Mouse (Mus musculus) kidney, postnatal 14 days (tissue): ENCODE data around the gene Epha4.

Source experiments
- DNase-seq: peaks from one replicate; pipeline ENCODE4 v3.0.0; 2022; ENCODE audit warnings: mixed read lengths

The Epha4 gene

GRCm38 (mm10) chr1:77473446-77474376, 41.2 kb downstream of the Epha4 start:
- no peak for DNase-seq

DNA sequence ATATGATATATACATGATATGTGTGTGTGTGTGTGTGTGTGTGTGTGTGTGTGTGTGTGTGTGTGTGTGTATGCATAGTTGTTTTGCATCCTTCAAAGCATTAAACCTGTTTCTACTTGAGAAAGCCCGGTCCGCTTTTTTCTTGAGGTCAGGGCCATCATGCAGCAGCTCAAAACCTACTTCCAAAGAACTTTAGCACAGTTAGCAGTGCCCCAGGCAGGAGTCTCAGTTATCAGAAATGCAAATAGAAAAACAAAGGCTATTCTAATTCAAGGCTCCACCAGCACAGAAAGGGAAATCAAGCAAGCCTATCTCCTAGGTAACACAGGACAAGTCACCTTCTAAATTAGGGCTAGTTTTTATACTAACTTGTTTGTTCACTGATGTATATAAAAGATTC, 42.3 kb downstream of the Epha4 start:
- DNase-seq = no peak

DNA sequence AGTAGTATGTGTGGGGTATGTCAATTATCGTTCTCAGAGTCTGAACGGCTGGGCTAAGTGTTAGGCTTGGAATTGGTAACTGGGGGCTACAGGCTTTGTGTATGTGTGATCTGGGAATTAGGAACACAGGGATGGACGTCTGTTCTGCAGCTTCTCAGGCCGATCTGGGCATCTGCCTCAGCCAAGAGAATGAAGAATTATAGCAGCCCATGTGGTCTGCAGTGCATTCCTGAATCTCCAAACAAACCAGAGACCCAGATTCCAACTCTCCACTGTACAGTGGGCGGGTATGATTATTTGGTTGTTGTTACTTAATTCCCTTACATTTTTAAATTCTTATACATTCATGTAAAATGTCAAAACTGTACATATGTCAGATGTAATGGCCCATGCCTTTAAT, 43.4 kb downstream of the Epha4 start:
- DNase-seq = no peak

- DNase-seq = no peak
Measured at GRCm38 (mm10) chr1:77471037-77471436, 43.9 kb downstream of the Epha4 start.

DNA sequence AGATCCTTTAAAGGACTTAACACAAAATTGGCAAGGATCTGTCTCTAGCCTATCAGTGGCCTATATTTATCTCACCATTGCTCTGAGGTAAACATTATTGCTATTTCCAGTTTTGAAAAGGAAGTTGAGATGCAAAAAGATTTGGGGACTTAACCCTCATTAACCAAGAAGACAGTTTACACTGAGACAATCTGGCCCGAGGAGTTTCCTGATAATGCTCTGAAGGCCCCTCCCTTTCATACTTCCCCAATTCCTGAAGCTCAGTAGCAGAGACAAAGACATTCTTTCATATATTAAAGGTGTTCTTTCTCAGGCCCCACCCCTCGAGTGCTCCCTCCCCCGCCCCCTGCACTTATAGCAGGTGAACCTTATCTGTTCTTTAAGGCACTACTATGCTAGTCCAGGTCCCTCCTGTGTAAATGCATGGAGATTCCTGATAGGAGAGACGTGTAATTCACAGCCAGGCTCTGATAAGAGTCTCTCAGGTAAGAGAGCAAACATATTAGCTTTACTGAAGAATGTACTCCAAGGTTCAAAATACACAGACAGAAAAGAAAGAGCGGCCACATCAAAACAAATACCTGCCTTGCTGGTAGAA, 46.1 kb downstream of the Epha4 start:
- DNase-seq = no peak

GRCm38 (mm10) chr1:77465524-77465923, 49.4 kb downstream of the Epha4 start:
- DNase-seq = no peak

DNA sequence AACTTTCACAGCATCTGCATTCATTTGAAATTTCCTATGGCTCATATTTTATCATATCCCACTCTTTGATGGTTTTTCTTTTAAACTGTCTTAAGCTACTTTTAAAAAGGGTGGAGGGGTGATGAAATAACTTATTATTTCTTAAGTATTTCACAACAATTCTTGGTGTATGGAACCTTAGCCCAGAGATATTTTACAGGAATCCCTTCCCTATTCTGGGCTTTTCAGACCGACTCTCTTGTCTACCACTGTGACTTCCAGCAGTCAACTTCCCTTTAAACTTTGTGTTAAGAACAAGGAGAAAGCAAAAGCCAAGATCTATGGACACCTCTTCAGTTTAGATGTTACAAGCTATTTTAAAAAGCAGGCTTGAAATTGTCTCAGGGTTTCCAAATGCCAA, 50.8 kb downstream of the Epha4 start:
- no peak for DNase-seq

DNA sequence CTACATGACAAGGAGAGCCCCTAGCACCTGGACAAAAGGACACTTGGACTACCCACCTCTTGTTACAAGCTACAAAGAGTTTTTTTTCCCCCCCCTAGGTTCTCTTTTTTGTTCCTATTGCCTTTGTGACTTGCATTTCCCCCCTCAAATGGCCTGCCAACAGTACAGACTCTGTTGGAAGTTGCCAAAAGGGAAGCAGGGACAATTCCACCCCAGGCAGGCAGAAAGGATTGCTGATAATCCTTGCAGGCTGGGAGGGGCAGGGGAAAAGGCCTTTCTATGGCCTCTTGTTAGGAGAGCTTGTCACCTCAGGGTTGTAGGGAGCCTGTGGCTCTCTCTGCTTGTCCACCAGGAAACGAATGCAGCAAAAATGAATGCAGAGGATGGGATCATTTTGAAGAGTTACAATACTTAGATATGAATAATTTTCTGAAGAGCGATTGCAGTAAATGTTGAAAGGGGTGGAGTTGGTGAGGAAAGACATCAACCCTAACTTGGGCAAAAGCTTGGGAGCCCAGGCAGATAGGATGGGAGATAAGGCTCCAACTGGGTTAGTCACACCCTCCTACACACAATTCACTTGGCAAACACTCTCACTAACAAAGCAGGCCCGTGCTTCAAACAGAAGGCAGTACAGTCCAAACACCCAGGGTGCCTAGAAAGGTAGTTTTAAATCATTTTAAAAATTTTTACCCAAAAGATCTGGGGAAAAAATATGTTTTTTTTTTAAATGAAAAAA, 52.8 kb downstream of the Epha4 start:
- no peak for DNase-seq

GRCm38 (mm10) chr1:77460831-77461629, 53.9 kb downstream of the Epha4 start:
- DNase-seq = no peak

GRCm38 (mm10) chr1:77458751-77459385, 56.0 kb downstream of the Epha4 start:
- DNase-seq = no peak

GRCm38 (mm10) chr1:77457446-77457800, 57.5 kb downstream of the Epha4 start:
- peak; percentile 33 for DNase-seq

DNA sequence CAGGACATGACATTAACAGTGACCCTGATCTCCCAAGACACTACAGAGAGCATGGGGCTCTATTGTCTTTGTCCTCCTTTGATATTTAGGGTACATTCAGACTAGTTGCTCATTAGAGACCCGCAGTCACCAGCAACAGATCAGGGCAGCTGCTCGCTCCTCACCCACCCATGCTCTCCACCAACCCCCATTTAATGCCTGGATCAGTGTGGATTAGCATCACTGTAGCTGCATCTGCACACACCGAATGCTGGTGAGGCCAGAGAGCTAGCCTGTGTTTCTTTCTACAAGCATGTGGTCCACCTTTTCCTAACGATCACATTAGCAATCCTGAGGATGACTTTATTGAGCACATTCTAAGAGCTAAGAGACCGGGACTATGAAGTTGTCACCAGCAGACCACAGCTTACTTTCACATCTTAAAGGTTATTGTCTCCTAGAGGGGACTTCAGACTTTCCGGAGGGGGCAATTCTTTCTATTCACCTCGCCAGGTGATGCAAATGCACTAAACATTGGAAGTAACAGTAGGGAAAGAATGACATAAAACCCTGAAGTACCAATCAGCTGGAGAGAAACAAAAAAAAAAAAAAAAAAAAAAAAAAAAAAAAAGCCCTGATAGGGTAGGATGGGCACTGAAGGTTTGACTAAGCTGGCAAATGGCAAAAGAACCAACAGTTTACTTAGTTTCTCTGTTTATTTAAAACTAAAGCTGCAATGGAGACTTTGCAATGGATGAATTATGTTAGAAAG, 58.0 kb downstream of the Epha4 start:
- no peak for DNase-seq

DNA sequence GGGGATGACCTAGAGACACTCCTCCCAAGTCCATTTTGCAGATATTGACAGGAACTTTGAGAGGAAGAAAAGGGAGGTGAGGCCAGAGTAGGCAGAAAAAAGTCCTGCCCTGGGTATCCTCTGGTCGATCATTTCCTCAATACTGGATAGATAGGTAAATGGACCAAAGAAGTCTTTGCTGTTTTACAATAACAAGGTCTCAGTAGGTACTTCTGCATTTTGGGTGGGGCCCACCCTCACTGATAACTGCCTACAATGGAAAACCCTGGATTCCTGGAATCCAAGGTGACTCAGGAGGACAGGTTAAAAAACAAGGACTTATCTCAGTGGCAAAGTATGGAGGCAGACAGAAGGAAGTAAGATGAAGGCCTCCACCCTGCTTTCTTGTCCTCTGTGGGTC, 61.1 kb downstream of the Epha4 start:
- DNase-seq = no peak

GRCm38 (mm10) chr1:77452721-77453120, 62.2 kb downstream of the Epha4 start:
- no peak for DNase-seq

GRCm38 (mm10) chr1:77451541-77451940, 63.3 kb downstream of the Epha4 start:
- DNase-seq = no peak

GRCm38 (mm10) chr1:77450201-77450600, 64.7 kb downstream of the Epha4 start:
- no peak for DNase-seq

GRCm38 (mm10) chr1:77447061-77447614, 67.8 kb downstream of the Epha4 start:
- peak; percentile 55 for DNase-seq

DNA sequence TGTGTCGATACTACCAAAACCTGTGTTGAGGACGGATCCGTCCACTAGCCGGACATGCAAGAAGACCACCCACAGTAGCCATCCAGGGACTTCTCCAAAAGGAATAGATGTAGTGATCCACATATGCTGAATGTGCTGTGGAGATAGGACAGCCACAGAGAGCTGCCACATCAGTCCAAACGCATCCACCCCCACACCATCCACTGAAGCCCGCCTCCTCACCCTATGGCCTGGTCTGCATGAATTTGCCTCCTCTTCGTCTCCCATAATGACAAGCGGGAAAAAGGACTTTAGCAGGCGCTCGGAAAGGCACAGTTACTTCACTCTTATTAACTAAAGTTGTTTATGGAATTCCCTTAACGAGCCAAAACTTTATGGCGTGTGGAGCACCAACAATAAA, 68.5 kb downstream of the Epha4 start:
- DNase-seq = no peak

GRCm38 (mm10) chr1:77444648-77445047, 70.2 kb downstream of the Epha4 start:
- DNase-seq = no peak

DNA sequence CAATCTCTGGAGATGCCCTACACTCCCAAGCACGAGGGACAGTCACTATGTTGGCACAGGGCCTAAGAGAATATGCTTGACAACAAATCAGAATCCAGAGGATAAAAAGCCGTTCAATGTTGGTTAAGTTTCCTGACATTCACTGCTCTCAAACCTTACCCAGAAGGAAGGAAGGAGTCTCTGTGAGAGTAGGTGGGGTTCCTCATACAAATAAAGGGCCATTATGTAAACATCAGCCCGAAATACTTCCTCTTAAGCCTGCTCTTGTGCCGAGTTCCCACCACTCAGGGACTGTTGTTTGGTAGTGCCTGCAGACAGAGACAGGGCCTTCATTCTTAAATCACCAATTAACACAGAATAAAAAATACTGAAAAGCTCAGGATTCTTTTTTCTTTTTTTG, 72.9 kb downstream of the Epha4 start:
- DNase-seq = no peak

DNA sequence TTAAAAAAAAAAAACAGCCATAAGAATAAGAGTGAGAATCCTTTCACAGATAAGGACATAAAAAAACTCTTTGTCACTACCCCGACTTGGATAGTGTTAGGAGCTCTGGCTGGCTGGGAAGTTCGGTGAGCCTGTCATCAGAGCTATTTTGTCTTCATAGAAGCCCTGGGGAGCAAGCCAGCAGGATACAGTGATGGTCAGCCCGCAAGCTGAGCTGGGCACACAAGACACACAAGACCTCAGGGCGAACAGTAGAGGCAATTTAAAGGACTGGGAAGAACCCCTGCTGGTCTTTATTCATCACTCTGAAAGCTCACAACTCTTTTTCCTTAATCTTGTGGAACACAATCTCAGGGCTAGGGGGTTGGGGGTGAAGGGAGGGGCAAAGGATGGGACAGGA, 73.5 kb downstream of the Epha4 start:
- no peak for DNase-seq
